Mouse (Mus musculus) bone marrow, adult 2 months (tissue): ENCODE measurements around the gene Fam151a.

Experiments used
- CTCF ChIP-seq: fragments of 200-500 bp; IDR thresholded peaks from 2 replicates; pipeline ENCODE4 v1.5.1; 2011; ENCODE audit warnings: low read length, control low read depth; ENCODE audit not compliant: control insufficient read depth, insufficient read depth
- POLR2A ChIP-seq: fragments of 200-500 bp; IDR thresholded peaks from 2 replicates; pipeline ENCODE4 v1.6.1; 2011; ENCODE audit warnings: low read depth, mild to moderate bottlenecking, control low read depth, low read length, borderline replicate concordance; ENCODE audit not compliant: control insufficient read depth

DNA sequence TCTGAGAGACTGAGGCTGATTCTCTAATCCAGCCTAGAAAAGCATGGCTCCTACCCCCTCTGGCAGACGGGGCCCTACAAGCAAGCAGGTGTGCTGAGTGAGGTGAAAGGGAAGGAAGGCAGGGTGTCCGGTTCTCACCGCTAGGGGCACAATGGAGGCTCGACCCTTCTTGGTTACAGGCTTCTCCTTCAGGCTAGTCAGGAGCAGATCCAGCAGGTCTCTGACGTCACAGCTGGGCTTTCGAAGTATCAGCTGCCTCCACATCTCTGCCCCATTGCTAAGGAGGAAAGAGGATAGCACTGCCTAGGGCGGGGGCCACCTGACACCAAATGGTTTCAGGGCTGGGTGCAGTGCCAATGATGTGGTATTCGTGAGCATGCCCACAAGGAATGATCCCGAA lies 33.7 kb upstream of the Fam151a start:
- TF ChIP-seq CTCF (peak; percentile 65), POLR2A (no peak)
